Mouse (Mus musculus) lung, embryonic 16.5 days (tissue): ENCODE results near the gene Atp6v0e. TPM values are rescaled to one million over a fixed set of nuclear protein-coding genes. Genes with fewer than 3 reads are reported as not detected.

Source experiments
- ATAC-seq: fragments of 200-750 bp; cut with Nextera tagmentation; 2 replicates; pipeline ENCODE4 v1.8.0; 2017; ENCODE audit warnings: low read depth, mild to moderate bottlenecking, moderate library complexity
- H3K27ac ChIP-seq: fragments of 300-500 bp; sonication (generic); 2 replicates; pipeline ENCODE4 v1.5.1; 2014; ENCODE audit warnings: mild to moderate bottlenecking, control low read depth, low read length
- H3K27me3 ChIP-seq: fragments of 300-500 bp; sonication (generic); 2 replicates; pipeline ENCODE4 v1.6.1; 2014; ENCODE audit warnings: low read depth, low read length, mixed read lengths; ENCODE audit not compliant: control insufficient read depth, insufficient read depth
- H3K36me3 ChIP-seq: fragments of 300-500 bp; sonication (generic); 2 replicates; pipeline ENCODE4 v1.6.1; 2014; ENCODE audit warnings: low read length; ENCODE audit not compliant: control insufficient read depth, insufficient read depth
- H3K4me1 ChIP-seq: fragments of 300-500 bp; sonication (generic); replicated peaks from 2 replicates; pipeline ENCODE4 v1.6.1; 2014; ENCODE audit warnings: low read length, mixed read lengths; ENCODE audit not compliant: control insufficient read depth, insufficient read depth
- H3K4me2 ChIP-seq: fragments of 300-500 bp; sonication (generic); 2 replicates; pipeline ENCODE4 v1.6.1; 2014; ENCODE audit warnings: low read depth, low read length, control low read depth
- H3K4me3 ChIP-seq: fragments of 300-500 bp; sonication (generic); 2 replicates; pipeline ENCODE4 v1.5.1; 2014; ENCODE audit warnings: mild to moderate bottlenecking, low read length, control low read depth
- H3K9ac ChIP-seq: fragments of 300-500 bp; sonication (generic); 2 replicates; pipeline ENCODE4 v1.6.1; 2014; ENCODE audit warnings: low read length, control low read depth
- H3K9me3 ChIP-seq: fragments of 300-500 bp; sonication (generic); 2 replicates; pipeline ENCODE4 v1.6.1; 2016; ENCODE audit warnings: low read length; ENCODE audit not compliant: control insufficient read depth
- WGBS: fragments of 180-500 bp; shearing (Covaris S2); extraction: QIAGEN DNeasy Blood & Tissue Kit; methylation state at CpG from one replicate; pipeline ENCODE4 v1.1.7; 2014; 5-methylcytosine and 5-hydroxymethylcytosine counted together
- polyA plus RNA-seq: library from polyadenylated mRNA; unstranded; fragments of >200 nt; fragmentation: Nextera tagmentation; extraction: Ambion mirVana; gene quantifications from 2 replicates; pipeline ENCODE4 v1.2.1, GENCODE M21; 2015

Atp6v0e gene
- polyA plus RNA-seq, 1 experiment from 2014 or later, result 186 TPM

DNA sequence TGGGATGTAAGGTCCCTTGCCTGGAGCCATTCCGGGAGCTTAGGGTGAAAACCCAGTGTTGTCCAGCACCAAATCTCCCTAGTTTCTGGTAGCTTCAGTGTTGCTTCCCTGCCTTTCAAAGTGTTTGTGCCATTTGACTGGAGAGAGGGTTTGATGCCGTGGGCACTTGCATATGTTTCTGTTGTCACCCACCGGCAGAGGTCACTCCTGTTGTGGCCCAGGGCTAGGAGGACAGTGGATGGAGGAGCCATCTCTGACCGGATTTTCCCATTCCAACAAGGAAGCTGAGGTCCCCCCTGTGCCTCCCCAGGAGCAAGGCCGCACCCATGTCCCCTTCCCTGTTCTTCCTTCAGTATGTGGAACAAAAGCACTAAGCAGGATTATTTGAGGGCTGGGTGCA is 27.2 kb downstream of the Atp6v0e start:
- Histone ChIP-seq H3K4me3 (no peak overlapping the region), H3K4me1 (peaks cover 3% of the 10 kb centered on the region; the same call in 1 of the 2 replicates), H3K9me3 (no peaks in the 10 kb centered on the region), H3K4me2 (no peak overlapping the region), H3K27me3 (no peaks in the 10 kb centered on the region), H3K9ac (no peak overlapping the region), H3K36me3 (0 out of 2 replicates have a peak, but pooled peaks cover 2% of the 10 kb centered on the region), H3K27ac (no peak overlapping the region)
- 76% methylated on average over 5 of the region's 5 CpGs for WGBS
- no peak for ATAC-seq

DNA sequence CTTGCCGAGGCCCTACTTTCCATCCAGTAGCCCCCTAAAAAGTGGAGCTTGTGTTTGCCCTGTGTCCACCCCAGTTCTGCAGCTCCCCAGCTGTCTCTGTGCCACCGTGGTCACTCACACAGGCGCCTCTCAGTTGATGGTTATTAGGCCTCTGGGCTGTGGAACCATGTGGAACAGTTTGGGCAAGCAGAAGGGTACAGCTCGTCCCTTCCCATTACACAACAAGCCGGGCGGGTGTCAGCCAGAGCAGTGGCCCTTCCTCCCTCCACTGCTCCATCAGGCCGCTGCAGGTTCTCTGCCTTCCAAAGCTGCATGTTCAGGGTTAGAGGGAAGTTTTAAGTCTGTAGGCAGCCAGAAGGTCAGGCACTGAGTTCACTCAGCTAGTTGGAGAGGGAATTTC is 28.1 kb downstream of the Atp6v0e start:
- 87% methylated on average over 7 of the region's 7 CpGs for WGBS
- no peak for ATAC-seq

DNA sequence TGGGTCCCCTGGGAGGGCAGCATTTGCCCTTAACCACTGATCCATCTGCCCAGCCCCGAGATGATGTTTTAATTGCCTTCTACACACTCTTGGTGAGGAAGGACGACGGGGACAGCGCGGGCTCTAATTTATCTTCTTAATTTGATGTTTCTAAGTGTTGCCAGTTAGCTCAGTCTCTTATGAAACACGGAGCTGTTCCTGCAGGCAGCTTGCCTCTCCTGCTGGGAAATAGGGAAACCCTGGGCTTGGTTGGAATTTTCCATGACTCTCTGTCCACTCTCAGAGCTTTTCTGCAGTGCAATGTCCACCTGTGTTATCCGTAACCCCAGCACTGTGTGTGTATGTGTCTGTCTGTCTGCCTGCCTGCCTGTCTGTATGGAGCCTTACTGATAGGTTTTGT is 30.4 kb downstream of the Atp6v0e start:
- no peaks in the 10 kb centered on the region for H3K9me3 ChIP-seq
- H3K36me3 ChIP-seq, result peaks cover 10% of the 10 kb centered on the region
- no peak overlapping the region for H3K4me3 ChIP-seq
- peaks cover 3% of the 10 kb centered on the region; the same call in 1 of the 2 replicates for H3K4me1 ChIP-seq
- no peaks in the 10 kb centered on the region for H3K27me3 ChIP-seq
- H3K9ac ChIP-seq, result no peak overlapping the region
- H3K27ac ChIP-seq, result no peak overlapping the region
- 78% methylated on average over 7 of the region's 7 CpGs for WGBS
- ATAC-seq, result no peak
- no peak overlapping the region for H3K4me2 ChIP-seq

More for the DNA sequence above, 28.1 kb downstream of the Atp6v0e start:
- Histone ChIP-seq H3K9me3 (no peaks in the 10 kb centered on the region), H3K9ac (no peak overlapping the region), H3K4me3 (no peak overlapping the region), H3K4me1 (peaks cover 3% of the 10 kb centered on the region; the same call in 1 of the 2 replicates), H3K4me2 (no peak overlapping the region), H3K36me3 (0 out of 2 replicates have a peak, but pooled peaks cover 2% of the 10 kb centered on the region), H3K27ac (no peak overlapping the region), H3K27me3 (no peaks in the 10 kb centered on the region)

DNA sequence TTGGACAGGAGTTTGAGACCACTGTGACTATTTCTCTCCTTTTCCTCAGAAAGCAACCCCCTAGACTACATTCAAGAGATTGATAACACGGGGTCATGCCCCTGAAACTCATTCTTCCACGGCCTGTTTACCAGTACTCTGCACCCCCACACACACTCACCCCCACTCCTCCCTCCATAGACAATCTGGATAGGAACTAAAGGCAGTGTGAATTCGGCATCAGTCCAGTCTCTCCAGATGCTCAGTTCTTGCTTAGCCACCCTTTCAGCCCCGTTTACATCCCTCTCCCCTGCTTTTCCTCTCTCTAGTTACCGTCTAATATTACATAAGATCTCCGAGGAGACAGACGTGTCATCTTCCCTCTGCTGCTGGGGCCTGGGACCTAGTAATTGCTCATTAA is 31.1 kb downstream of the Atp6v0e start:
- Histone ChIP-seq H3K9ac (no peak overlapping the region), H3K9me3 (no peaks in the 10 kb centered on the region), H3K4me3 (no peak overlapping the region), H3K4me2 (no peak overlapping the region), H3K4me1 (no peaks in the 10 kb centered on the region; the same call in 1 of the 2 replicates), H3K27me3 (no peaks in the 10 kb centered on the region), H3K36me3 (peaks cover 10% of the 10 kb centered on the region), H3K27ac (no peak overlapping the region)
- 41% methylated on average over 7 of the region's 7 CpGs for WGBS
- no peak for ATAC-seq

DNA sequence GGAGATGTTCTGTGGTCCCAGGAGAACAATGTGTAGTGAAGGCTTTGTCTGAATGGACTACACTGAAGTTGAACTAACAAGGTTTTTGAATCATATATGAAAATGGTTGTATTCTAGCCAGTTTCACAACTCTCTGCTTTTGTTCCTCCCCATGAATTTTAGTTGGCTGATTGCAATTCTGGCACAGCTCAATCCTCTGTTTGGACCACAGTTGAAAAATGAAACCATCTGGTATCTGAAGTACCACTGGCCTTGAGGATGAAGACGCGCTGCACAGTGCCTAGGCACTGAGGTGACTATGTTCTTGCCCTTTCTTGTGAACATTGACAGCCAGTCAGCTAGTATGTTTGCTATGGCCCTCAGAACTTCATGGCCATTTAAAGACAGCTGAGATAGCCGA is 32.2 kb downstream of the Atp6v0e start:
- WGBS, result 83% methylated on average over 3 of the region's 3 CpGs
- no peaks in the 10 kb centered on the region for H3K4me1 ChIP-seq
- no peak for ATAC-seq
- H3K9me3 ChIP-seq, result no peaks in the 10 kb centered on the region
- H3K4me3 ChIP-seq, result no peak overlapping the region
- H3K36me3 ChIP-seq, result peaks cover 10% of the 10 kb centered on the region
- no peak overlapping the region for H3K4me2 ChIP-seq
- no peak overlapping the region for H3K27ac ChIP-seq
- no peaks in the 10 kb centered on the region for H3K27me3 ChIP-seq
- no peak overlapping the region for H3K9ac ChIP-seq

DNA sequence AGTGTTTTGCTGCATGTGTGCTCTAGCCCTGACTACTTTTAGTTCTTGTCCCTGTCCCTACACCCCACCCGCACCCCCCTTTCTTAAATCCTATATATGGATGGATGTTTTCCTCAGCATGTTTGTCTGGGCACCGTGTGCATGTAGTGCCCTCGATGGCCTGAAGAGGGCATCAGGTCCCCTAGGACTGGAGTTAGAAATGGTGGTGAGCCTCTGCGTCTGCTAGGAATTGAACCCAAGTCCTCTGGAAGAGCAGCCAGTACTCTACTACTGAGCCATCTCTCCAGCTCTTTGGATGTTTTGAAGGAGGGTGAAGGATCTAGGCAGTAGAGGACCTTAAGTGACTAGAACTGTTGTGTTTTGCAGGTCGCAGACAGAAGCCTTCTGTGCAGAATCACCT is 35.8 kb downstream of the Atp6v0e start:
- no peak overlapping the region for H3K27ac ChIP-seq
- H3K9ac ChIP-seq, result no peak overlapping the region
- H3K36me3 ChIP-seq, result peaks cover 10% of the 10 kb centered on the region
- no peaks in the 10 kb centered on the region for H3K9me3 ChIP-seq
- H3K4me2 ChIP-seq, result no peak overlapping the region
- ATAC-seq, result no peak
- H3K4me3 ChIP-seq, result no peak overlapping the region
- H3K4me1 ChIP-seq, result no peaks in the 10 kb centered on the region
- WGBS, result 91% methylated on average over 5 of the region's 5 CpGs
- H3K27me3 ChIP-seq, result no peaks in the 10 kb centered on the region

DNA sequence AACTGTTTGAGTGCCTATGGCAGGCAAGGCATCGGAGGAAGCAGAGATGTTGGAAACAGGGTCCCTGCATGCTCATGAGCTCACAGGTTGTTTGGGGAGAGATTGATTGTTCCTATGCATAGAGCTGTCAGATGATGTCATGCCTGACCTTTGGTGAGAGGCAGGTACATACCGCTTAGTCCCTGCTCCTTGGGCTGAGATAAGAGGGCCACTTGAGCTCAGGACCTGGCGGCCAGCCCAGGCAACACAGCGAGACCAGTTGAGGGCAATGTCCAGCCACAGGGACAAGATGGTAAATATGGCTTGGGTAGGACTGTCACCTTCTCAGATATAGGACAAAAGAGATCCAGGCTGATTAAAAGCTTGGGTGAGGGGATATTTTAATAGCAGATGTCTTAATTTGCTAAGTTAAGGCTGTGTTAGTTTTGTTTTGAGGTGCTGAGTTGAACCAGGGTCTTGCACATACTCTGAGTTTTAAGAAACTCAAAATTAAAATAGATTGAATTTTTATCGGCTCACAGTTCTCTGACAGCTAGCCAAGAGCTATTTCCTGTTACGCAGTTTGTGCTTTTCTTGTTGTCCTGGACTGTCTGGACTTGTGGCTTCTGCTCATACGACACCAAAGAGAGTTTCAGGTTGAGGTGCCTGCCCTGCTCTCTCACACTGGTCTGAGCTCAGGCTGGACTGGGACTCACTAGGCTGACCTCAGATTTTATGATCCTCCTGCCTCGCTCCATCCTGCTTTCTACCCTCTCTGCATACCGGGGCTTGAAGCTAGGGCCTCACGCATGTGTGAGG is 37.0 kb downstream of the Atp6v0e start:
- H3K4me1 ChIP-seq, result no peaks in the 10 kb centered on the region
- H3K4me3 ChIP-seq, result no peak overlapping the region
- no peak overlapping the region for H3K9ac ChIP-seq
- H3K36me3 ChIP-seq, result peaks cover 10% of the 10 kb centered on the region
- no peaks in the 10 kb centered on the region for H3K9me3 ChIP-seq
- H3K27ac ChIP-seq, result no peak overlapping the region
- H3K4me2 ChIP-seq, result no peak overlapping the region
- WGBS, result 71% methylated on average over 10 of the region's 10 CpGs
- no peak for ATAC-seq
- H3K27me3 ChIP-seq, result no peaks in the 10 kb centered on the region

DNA sequence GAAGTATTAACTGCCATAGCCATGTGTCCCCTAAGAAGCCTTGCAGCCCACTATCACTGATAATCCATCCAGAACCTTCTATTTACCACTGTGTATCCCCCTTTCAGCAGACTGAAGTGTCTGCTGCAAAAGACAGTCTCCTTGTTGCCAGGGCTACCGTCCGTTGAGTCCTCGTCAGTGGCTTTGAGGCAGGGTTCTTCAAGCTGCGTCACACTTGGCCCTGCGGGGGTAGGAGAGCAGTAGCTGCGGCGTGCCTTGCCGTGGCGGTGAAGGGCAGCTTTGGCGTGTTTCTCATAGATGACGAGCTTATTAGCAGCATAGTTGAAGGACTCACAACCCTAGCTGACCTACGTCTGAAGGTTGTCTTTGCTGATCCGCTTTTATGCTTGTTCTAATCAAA is 38.5 kb downstream of the Atp6v0e start:
- no peak overlapping the region for H3K27ac ChIP-seq
- H3K36me3 ChIP-seq, result peaks cover 4% of the 10 kb centered on the region
- H3K9me3 ChIP-seq, result no peaks in the 10 kb centered on the region
- H3K9ac ChIP-seq, result no peak overlapping the region
- no peak for ATAC-seq
- no peak overlapping the region for H3K4me3 ChIP-seq
- H3K4me2 ChIP-seq, result no peak overlapping the region
- WGBS, result 79% methylated on average over 13 of the region's 13 CpGs
- no peaks in the 10 kb centered on the region for H3K27me3 ChIP-seq
- H3K4me1 ChIP-seq, result no peaks in the 10 kb centered on the region

DNA sequence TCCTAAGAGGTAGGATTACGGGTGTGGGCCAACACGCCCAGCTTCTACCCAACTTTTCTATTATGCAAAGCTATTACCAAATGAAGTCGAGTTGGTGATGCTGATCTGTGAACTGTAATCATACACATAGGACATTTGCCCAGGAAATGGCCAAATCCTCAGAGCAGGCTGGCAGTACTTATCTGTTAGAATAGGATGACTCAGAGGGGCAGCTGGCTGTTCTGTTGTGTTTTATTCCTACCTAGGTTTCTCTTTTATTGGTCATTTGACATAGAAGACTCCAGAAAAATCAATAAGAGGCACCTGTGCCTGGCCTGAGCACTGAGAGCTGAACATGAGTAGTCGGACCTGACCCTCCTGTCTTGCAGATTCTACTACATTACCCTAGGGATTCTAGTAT is 39.6 kb downstream of the Atp6v0e start:
- no peaks in the 10 kb centered on the region for H3K4me1 ChIP-seq
- H3K27me3 ChIP-seq, result no peaks in the 10 kb centered on the region
- H3K9ac ChIP-seq, result no peak overlapping the region
- peaks cover 3% of the 10 kb centered on the region; the same call in 1 of the 2 replicates for H3K36me3 ChIP-seq
- no peak for ATAC-seq
- H3K4me2 ChIP-seq, result no peak overlapping the region
- H3K9me3 ChIP-seq, result no peaks in the 10 kb centered on the region
- 86% methylated on average over 4 of the region's 4 CpGs for WGBS
- H3K27ac ChIP-seq, result no peak overlapping the region
- no peak overlapping the region for H3K4me3 ChIP-seq
